Mouse (Mus musculus): Measurements from ENCODE around the gene Olfr709-ps1. TPM values are rescaled to one million over a fixed set of nuclear protein-coding genes. Genes with fewer than 3 reads are reported as not detected.
"Not testable (repeated sequence)": the region's sequence is repeated elsewhere in the genome, so short reads cannot be mapped to it uniquely, and the experiment has no call there.

The Olfr709-ps1 gene
- total RNA-seq (2021), result not detected
- long read RNA-seq, experiment 1, result 0 reads
- long read RNA-seq, experiment 2, result 0 reads

DNA sequence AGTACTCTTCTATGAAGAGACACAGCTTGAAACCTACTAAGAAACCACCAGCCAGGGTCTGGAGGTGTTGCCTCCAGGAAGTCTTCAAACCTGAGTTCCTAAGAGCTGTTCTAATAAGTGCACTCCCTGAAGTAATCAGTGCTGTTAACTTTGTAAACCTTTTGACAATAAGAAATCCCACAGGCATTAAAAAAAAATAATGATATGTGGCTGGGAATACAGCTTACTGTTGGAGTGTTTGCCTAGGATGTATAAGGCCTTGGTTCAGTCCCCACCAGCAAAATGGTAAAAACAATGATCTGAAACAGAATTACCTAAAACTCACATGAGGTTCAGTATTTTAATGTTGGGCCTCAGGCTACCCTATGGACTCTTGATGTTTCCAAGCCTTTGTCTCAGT lies at the start of gene Olfr709-ps1:
Olfr709-ps1 (minus strand) TSS at position 101 of the 400 bp plus-strand sequence.
- no peak for DNase-seq

DNA sequence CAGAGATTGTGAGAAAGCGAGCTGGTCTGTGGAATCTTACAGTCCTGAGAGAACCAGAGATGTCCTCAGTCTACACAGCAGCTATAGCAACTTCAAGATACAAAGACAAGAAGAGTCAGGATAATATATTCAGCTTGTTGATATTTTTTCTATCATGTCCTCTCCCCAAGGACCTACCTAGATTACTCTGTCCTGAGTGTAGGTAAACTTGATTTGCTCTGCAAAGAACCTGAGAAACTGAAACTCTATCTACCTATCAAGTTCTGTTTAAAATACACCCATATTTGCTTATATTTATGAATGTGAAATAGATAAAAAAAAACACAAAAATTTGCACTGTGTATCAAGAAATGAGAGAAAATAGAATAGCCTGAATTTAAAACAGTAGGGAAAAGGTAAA lies 43.3 kb upstream of the Olfr709-ps1 start, which contains the start of gene Olfr711:
Olfr711 (minus strand) TSS at position 101 of the 400 bp plus-strand sequence.
- DNase-seq, result no peak

DNA sequence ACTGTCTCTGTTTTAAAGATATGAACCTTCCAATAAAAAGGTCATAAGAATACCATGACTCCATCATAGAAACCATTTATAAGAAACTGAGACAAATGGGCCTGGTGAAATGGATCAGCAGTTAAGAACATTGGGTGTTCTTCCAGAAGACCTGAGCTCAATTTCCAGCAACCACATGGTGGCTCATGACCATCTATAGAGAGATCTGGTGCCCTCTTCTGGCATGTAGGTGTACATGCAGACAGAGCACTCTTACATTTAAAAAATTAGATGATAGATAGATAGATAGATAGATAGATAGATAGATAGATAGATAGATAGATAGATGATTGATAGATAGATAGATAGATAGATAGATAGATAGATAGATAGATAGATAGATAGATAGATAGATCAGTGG lies 35.5 kb upstream of the Olfr709-ps1 start:
- not testable (repeated sequence) for DNase-seq

DNA sequence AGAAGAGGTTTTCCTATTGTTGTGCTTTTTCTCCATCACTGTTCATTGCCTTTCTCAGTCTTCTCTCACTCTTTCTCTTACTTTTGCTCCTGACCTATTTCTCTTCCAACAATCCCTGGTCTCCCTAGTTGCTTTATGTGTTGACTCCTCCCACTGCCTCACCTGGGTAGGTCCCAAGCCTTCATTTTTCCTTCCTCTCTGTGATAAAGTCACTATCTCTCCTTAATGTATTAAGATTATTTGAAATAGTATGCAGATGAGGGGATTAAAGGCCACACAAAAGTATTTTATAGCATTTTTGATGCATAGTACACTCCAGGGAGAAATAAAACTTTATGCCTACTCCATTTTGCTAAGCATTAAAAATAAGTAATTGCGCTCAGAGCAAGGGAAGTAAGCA lies 31.8 kb upstream of the Olfr709-ps1 start, which contains the start of gene Olfr6:
Olfr6 (minus strand) TSS at position 101 of the 400 bp plus-strand sequence.
- DNase-seq, result no peak

DNA sequence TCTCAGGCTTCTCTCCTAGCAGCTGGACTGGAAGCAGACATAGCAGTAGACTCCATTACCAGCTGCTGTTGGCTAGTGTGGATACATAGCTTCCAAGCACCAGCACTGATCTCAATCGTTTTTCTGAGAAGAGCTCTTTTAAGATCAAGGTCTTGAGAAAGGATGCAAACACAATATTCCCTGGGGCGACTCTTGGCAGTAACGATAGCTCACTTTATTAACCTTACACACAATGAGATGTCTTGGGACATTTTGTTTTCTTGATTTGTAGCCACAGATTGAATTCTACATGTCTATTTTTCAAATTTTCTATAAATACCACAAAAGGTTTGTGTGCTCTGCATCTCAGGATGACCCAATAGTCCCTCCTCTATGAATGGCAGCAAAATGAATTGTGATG lies 16.2 kb upstream of the Olfr709-ps1 start, which contains the start of gene Olfr710:
Olfr710 (minus strand) TSS at position 101 of the 400 bp plus-strand sequence.
- DNase-seq, result no peak

DNA sequence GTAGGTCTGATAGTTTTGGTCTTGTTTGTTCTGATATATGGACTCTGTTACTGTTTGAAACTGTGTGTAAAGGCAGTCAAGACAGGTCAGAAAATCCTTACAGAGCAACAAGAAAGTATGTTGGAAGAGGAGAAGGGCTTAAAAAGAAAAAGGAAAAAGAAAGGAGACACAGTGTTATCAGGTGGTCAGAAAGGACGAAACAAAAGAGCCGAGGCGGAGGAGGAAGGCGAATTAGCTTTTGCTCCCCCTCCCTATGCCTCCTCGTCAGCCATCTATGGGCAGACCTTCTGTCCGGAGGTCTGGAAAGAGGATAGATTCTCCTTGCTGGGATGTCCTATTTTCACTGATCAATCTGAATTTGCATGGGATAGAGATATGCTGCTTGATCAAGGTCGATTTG lies 11.1 kb downstream of the Olfr709-ps1 start:
- DNase-seq, result peak; percentile 5

DNA sequence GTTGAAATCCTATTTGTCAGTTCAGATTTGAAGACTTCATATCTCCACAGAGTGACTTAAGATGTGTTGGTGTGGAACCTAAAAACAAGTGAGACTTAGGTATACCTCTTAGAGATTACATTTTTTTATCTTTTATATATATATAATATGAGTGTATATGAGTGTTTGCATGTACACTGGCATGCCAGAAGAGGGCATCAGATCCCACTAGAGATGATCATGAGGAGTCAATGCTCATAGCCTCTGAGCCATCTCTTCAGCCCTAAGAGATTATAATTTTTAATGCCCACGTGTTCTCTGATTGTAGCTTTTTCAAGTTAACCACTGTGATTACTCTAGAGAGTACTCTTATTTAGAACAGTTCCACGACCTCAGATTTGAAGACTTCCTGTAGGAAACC lies 24.3 kb downstream of the Olfr709-ps1 start, which contains the start of gene Olfr1532-ps1:
Olfr1532-ps1 (plus strand) TSS at position 326 of the 400 bp plus-strand sequence.
- DNase-seq, result no peak

DNA sequence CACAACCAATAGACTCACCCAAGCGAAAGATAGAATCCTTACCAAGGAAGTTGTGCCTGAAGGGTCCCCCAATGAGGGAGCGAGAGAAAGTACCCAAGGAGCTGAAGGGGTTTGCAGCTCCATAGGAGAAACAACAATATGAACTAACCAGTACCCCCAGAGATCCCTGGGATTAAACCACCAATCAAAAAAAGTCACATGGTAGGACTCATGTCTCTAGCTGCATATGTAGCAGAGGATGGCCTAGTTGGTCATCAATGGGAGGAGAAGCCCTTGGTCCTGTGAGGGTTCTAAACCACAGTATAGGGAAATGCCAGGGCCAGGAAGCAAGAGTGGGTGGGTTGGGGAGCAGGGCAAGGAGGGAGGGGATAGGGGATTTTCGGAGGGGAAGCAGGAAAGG lies 30.9 kb downstream of the Olfr709-ps1 start, which contains the start of gene Olfr707:
Olfr707 (minus strand) TSS at position 101 of the 400 bp plus-strand sequence.
- DNase-seq, result not testable (repeated sequence)

DNA sequence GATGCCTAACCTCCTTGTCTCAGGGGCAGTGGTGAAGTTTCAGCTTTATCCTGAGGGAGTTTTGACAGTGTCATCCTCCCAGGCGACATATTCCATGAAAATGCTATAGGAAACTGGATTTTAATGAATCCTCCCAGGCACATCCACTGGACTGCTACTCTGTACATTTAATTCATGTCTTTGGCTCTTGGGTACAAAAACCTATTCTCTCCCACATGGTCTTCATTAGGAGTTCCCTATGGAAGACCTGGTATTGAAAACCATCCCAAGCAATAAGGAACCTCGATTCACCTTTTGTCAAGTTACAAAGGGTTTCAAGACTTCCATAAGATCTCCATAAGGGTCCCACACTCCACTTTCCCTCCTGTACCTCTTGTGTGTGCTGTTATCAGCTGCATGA lies 44.0 kb downstream of the Olfr709-ps1 start, which contains the start of gene Olfr706:
Olfr706 (minus strand) TSS at position 101 of the 400 bp plus-strand sequence.
- DNase-seq, result no peak

DNA sequence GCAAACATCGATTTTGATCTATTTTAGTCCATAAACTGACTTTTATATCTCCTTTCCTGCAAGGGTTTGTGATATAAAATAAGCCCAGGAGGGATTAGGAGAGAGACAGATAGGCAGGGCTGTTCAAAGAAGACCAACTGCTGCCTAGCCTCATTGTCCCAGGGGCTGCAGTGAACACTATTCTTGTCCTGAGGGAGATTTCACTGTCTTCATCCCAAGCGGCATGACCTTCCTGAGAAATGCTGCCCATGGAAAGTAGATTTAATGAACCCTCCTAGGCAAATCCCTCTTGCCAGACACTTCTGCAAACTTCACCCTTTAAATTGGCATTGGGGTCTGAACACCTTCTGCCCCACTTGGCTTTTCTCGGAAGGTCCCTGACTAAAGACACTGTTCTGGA lies 55.2 kb downstream of the Olfr709-ps1 start, which contains the start of gene Olfr705:
Olfr705 (minus strand) TSS at position 101 of the 400 bp plus-strand sequence.
- DNase-seq, result no peak

Other genes with a start within 250 kb of the Olfr709-ps1 start
- not detected for gene Olfr694, start 240.4 kb downstream of the Olfr709-ps1 start, total RNA-seq (2021)
- gene Olfr695, start 215.8 kb downstream of the Olfr709-ps1 start, total RNA-seq (2021), result not detected
- not detected for gene Olfr697, start 189.8 kb downstream of the Olfr709-ps1 start, total RNA-seq (2021)
- gene Olfr698, start 176.8 kb downstream of the Olfr709-ps1 start, total RNA-seq (2021), result not detected
- not detected for gene Olfr699, start 139.0 kb downstream of the Olfr709-ps1 start, total RNA-seq (2021)
- gene Olfr700, start 123.4 kb downstream of the Olfr709-ps1 start, total RNA-seq (2021), result not detected
- gene Olfr701, start 118.1 kb downstream of the Olfr709-ps1 start, total RNA-seq (2021), result not detected
- gene Olfr702, start 98.3 kb downstream of the Olfr709-ps1 start, total RNA-seq (2021), result not detected
- not detected for gene Olfr703, start 88.9 kb downstream of the Olfr709-ps1 start, total RNA-seq (2021)
- gene Olfr704, start 69.0 kb downstream of the Olfr709-ps1 start, total RNA-seq (2021), result not detected
- not detected for gene Olfr705, start 55.3 kb downstream of the Olfr709-ps1 start, total RNA-seq (2021)
- gene Olfr706, start 44.1 kb downstream of the Olfr709-ps1 start, total RNA-seq (2021), result not detected
- not detected for gene Olfr707, start 31.0 kb downstream of the Olfr709-ps1 start, total RNA-seq (2021)
- not detected for gene Olfr1532-ps1, start 24.2 kb downstream of the Olfr709-ps1 start, total RNA-seq (2021)
- gene Olfr710, start 16.1 kb upstream of the Olfr709-ps1 start, total RNA-seq (2021), result not detected
- gene Olfr6, start 31.7 kb upstream of the Olfr709-ps1 start, total RNA-seq (2021), result not detected
- gene Olfr711, start 43.2 kb upstream of the Olfr709-ps1 start, total RNA-seq (2021), result not detected
- not detected for gene Olfr2, start 73.9 kb upstream of the Olfr709-ps1 start, total RNA-seq (2021)
- not detected for gene Olfr713, start 99.0 kb upstream of the Olfr709-ps1 start, total RNA-seq (2021)
- not detected for gene Olfr714, start 138.8 kb upstream of the Olfr709-ps1 start, total RNA-seq (2021)
- not detected for gene Olfr17, start 161.0 kb upstream of the Olfr709-ps1 start, total RNA-seq (2021)
- not detected for gene Olfr715b, start 178.2 kb upstream of the Olfr709-ps1 start, total RNA-seq (2021)
- not detected for gene Olfr715, start 198.9 kb upstream of the Olfr709-ps1 start, total RNA-seq (2021)
- not detected for gene Olfr716, start 206.1 kb upstream of the Olfr709-ps1 start, total RNA-seq (2021)
- not detected for gene Nlrp14, start 234.8 kb upstream of the Olfr709-ps1 start, total RNA-seq (2021)